Mouse (Mus musculus): Measurements from ENCODE around the gene Myoz2.

Gene Myoz2

DNA sequence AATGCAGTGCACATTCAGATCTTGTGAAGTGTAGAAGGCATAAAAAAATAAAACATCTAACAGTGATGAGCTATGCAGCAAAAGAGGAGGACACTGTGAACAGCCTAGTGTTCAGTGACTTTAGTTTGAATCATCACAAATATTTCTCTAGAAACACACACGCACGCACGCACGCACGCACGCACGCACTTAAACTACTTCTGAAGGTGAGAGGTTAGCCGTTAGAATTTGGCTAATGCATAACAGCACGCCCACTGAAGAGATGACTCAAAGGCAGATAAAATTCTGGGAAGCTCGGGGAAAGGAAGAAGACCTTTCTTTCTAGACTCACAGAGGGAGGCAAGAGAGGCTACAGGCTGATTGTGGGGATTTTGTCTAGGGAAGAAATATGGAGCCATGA lies 27.4 kb downstream of the Myoz2 start:
- no peak for DNase-seq (ENCODE audit: low spot score in 2 of 2)

- no peak for DNase-seq (ENCODE audit: low spot score in 2 of 2)
Measured at GRCm38 (mm10) chr3:123001053-123001452, 33.8 kb downstream of the Myoz2 start.

- no peak for DNase-seq (ENCODE audit: low spot score in 2 of 2)
Measured at GRCm38 (mm10) chr3:122998511-122998910, 36.3 kb downstream of the Myoz2 start.

DNA sequence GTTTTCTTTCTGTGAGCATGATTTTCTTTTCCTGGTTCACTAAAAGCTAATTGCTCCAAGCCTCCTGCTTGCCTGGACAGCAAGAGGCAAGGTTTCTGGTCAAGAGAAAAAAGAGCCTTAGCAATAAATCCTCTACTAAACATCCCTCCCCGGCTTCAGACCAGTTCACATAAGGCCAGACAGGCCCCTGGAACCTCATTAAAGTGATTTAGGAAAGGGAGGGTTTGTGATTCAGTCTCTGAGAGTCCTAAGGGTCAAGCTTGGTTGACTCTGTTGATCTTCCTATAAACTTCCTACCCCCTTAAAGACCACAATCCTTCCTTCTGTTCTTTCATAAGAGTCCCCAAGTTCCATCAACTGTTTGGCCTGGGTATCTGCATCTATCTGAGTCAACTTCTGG lies 37.8 kb downstream of the Myoz2 start:
- DNase-seq (ENCODE audit: low spot score in 2 of 2): no peak

DNA sequence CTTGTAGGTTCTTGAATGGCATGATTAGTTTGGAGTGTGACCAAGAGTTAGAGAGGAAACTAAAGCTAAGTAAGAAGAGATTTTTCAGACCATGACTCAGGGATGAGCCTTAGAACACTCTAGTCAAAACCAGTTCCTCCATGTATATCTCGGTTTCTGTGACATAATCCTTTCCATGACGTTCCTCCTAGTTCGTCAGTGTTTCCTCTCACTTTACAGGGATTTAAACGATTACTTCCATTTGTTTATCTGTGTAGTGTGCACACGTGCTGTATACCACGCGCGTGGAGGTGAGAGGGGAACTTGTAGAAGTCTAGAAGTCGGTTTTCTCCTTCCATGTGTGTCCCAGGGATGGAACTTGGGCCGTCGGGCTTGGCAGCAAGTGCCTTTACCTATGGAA lies 47.9 kb downstream of the Myoz2 start:
- no peak for DNase-seq (ENCODE audit: low spot score in 2 of 2)

- no peak for DNase-seq (ENCODE audit: low spot score in 2 of 2)
Measured at GRCm38 (mm10) chr3:122986386-122986785, 48.4 kb downstream of the Myoz2 start.

GRCm38 (mm10) chr3:122985183-122985944 lies 49.5 kb downstream of the Myoz2 start:
- no peak for DNase-seq (ENCODE audit: low spot score in 2 of 2)

- DNase-seq (ENCODE audit: low spot score in 2 of 2): peak; percentile 92 to 96
Measured at GRCm38 (mm10) chr3:122984249-122985182, 50.3 kb downstream of the Myoz2 start, which contains the start of gene Usp53. Usp53 (minus strand) TSS chr3:122984510.

DNA sequence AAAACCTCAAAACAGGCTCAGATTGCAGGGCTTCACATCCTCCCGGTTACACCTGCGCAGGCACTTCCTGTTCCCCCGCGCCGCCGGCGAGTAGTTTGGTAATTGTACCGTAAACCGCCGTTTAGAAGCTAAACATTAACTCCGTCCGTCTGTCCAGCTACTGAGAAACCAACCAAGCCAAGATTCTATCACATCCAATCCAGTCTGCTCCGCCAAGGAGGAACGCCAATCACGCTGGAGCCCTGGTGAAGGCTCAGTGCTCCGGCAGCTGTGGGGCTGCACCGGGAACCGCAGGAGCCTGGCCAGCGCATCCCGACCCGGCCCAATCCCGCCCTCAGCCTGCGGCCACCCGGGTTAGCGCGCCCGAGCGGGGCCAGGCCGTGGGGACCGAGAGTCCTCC lies 51.0 kb downstream of the Myoz2 start:
- peak in 1 of 2 experiments; percentile 25 for DNase-seq (ENCODE audit: low spot score in 2 of 2)

- no peak for DNase-seq (ENCODE audit: low spot score in 2 of 2)
Measured at GRCm38 (mm10) chr3:122975964-122976363, 58.9 kb downstream of the Myoz2 start.

GRCm38 (mm10) chr3:122975363-122975762 lies 59.5 kb downstream of the Myoz2 start:
- DNase-seq (ENCODE audit: low spot score in 2 of 2): no peak

DNA sequence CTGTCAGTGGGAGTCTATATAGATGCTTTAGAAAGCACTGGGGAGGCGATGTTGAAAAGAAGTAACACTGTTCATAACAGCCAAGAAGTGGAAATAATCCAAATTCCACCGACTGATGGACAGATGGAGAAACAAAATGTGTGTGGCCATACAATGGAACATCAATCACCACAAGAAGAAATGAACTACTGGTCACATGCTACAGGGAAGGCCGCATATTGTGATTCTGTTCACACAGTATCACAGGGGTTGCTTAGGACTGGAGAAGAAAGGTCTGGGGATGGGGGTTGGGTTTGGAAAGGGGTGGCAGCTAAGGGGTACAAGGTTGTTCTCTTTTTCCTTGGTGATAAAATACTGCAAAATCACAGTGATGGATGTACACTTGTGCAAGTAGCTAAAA lies 60.0 kb downstream of the Myoz2 start:
- DNase-seq (ENCODE audit: low spot score in 2 of 2): no peak

DNA sequence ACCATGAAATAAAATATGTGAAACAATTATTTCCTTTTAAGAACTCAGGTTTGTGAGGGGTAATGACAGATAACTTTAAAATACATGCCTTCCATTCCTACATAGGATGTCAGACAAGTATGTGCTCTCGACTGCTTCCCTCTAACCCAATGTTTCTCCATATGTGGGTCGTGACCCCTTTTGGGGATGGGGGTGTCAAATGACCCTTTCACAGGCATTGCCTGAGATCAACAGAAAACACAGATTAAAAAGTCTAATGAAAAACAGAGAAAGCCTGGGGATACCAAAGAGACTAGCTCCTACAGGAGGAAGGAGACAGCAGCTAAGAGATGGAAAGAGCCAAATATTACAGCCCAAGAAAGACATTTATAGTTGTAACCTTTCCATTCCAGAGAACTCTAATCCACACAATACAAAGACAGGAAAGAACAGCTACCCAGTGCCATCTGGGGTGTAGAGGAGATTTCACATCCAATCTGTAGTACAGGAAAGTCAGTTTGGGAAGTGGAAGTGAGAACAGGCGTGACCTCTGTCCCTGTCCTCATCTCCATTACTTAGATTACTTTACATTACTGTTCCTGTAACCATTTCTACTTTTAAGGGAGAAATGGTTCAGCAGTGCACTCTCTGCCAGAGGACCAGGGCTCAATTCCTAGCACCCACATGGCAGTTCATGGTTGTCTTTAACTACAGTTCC lies 62.5 kb downstream of the Myoz2 start:
- DNase-seq (ENCODE audit: low spot score in 2 of 2): no peak

DNA sequence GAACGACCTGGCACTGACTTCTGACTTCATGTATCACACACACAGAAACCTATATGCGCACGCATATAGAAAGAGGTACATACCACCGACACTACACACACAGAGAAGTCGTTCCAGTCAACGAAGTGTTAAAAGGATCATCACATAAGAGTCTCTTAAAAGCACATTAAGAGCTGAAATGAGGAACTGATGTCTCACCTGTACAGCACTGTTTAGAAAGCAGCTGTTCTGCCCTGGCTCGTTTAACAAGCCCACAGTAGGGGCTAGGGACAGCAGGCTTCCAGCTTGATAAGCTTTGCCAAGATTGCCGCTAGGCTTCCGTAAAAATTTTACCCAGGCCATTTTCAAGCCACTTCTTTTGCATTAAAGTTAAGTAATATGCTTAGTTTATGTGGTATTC lies 66.4 kb downstream of the Myoz2 start:
- DNase-seq (ENCODE audit: low spot score in 2 of 2): no peak

- no peak for DNase-seq (ENCODE audit: low spot score in 2 of 2)
Measured at GRCm38 (mm10) chr3:122964301-122964700, 70.5 kb downstream of the Myoz2 start.
